Mouse (Mus musculus) limb, embryonic 10.5 days (tissue): Measurements from ENCODE around the gene Ift88. TPM values are rescaled to one million over a fixed set of nuclear protein-coding genes. Genes with fewer than 3 reads are reported as not detected.

Experiments used
- polyA plus RNA-seq: library from polyadenylated mRNA; unstranded; fragments of >200 nt; fragmentation: Nextera tagmentation; extraction: Ambion mirVana; gene quantifications from 2 replicates; pipeline ENCODE4 v1.2.1, GENCODE M21; 2016

Ift88 gene
- polyA plus RNA-seq, 1 experiment from 2014 or later, result 11.4 TPM

Other genes with a start within 250 kb of the Ift88 start
- 9.3 and 12.7 TPM in 2 replicates for gene Cryl1, start 25.5 kb upstream of the Ift88 start, polyA plus RNA-seq
- 0.26 and 0.95 TPM in 2 replicates for gene Il17d, start 100.7 kb downstream of the Ift88 start, polyA plus RNA-seq
- 115 and 132 TPM in 2 replicates for gene Eef1akmt1, start 147.6 kb downstream of the Ift88 start, polyA plus RNA-seq
- 30.3 and 33.4 TPM in 2 replicates for gene Xpo4, start 241.4 kb downstream of the Ift88 start, polyA plus RNA-seq